Mouse (Mus musculus) heart, adult 10 weeks (tissue): ENCODE results near the gene Siglecg. TPM values are rescaled to one million over a fixed set of nuclear protein-coding genes. Genes with fewer than 3 reads are reported as not detected.

ENCODE experiments used
- polyA plus RNA-seq: library from polyadenylated mRNA; stranded (reverse); fragments of 350-450 nt; fragmentation: Illumina TruSeq; extraction: RNeasy Lipid Tissue Mini Kit (QIAGEN cat#74804); gene quantifications from one replicate; pipeline ENCODE4 v1.2.3, GENCODE M21; 2014; ENCODE audit warnings: low read depth, low replicate concordance

Siglecg gene
- polyA plus RNA-seq, result 0.42 TPM

DNA sequence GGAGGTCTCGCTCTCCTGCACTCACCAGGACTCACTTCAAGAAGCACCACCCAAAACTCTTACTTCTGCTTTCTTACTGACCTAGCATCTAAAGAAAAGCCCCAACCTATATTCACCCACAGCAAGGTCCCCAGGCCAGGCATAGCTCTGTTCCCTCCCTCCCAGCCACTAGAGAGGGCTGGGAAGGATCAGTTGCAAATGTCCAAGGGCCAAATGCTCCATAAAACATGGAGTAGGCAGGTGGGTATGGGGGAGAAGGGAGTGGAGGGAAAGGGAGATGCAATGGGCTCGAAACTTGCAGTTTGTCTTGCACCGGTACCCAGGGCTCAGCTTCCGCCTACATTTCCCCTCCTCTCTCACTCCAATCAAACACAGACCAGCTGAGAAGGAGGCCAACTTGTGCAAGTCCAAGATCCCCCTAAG lies at the start of gene Siglecg:
Gene Siglecg, plus strand, starts transcription at position 74 of the 423 bp plus-strand sequence.

DNA sequence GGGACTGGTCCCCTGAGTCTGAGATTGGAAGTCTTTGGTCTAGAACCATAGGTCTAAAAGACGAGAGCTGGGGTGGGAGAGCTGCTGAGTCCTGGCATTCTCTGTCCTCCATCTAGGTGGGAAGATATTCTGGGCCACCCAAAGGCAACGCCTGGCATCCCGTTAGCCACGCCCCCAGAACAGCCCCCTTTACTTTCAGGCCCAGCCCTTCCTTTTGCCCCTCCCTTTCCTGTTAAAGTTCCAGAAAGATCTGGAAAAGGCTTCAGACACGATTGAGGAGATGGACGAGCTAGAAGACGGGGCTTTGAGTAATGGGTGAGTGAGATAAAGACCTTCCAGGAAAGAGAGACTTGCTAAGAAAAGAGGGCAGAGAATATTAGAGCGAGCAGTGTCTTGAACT lies 19.4 kb downstream of the Siglecg start, which contains the start of gene Lim2:
Gene Lim2, plus strand, starts transcription at position 265 of the 400 bp plus-strand sequence.

DNA sequence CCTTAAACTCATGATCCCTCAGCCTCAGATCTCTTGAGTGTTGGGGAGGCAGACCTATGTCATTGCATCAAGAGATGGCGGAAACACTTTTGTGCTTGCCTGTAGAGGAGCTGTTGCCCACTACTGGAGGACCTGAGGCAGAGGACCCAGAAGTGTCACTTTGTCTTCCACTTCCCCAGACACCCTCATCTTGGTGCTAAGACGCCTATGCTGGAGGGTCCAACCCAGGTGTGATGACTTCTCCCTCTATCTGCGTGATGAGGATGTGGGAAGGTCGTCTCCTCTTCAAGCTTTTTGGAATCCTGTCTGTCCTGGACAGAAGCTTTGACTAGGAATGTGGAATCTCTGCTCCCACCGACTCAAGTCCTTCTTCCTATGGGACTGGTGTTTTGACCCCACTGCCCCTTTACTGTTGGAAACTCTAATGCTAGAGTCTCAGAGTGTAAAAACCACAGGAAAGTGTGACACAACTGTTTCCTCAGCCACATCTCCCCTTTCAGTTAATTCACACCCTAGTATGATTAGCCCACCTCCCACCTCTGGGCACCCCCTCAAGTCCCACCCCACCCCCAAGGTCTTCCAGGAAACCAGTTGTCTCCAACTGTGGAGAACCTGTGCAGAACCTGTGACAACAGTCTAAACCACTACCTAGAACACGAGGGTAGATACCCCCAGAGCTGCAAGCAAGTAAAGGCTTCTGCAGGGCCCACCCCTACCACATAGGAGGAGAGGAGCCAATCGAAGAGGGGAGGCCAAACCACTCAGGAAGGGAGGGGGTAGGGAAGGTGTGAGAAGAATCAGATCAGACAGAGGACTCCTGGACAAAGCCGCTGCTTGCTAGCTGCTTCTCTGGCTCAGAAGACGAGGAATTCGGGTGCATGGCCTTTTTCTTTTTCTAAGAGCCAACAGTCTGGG lies 28.6 kb downstream of the Siglecg start, which contains the start of gene Nkg7:
Gene Nkg7, plus strand, starts transcription at position 733 of the 915 bp plus-strand sequence.

DNA sequence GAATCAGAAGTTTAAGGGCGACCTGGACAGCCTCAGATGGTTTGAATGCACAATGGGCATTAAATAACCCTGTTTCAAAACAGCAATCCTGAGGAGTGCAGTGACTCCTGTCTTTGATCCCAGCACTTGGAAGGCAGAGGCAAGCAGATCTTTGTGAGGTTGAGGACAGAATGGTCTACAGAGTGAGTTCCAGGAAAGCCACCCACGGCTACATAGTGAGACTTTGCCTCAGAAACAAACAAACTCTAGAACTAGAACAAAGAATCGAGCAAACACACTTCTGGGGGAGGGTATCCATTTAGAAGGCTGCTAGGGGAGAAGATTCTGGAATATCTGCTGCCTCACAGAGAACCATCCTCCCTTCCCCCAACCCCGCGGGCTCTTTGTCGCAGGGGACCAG lies 32.5 kb downstream of the Siglecg start, which contains the start of gene Cldnd2:
Gene Cldnd2, plus strand, starts transcription at position 301 of the 400 bp plus-strand sequence.

DNA sequence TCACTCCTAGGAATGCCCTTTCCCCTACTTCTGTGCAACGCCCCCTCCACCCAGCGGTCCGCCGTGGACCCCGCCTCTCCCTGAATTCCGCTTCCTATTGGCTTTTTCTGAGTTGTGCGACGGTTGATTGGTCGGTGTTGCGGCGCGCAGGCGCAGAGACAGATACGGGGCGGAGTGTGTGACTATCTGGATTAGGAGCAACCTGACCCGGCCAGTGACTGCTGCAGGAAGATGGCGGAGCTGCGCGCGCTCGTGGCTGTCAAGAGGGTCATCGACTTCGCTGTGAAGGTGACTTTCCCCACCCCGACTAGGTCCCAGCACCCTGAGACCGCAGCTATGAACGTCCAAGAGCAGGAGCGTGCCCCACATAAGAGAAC lies 35.9 kb downstream of the Siglecg start, which contains the start of the genes Etfb and Gm45233:
Gene Etfb, plus strand, starts transcription at position 167 of the 377 bp plus-strand sequence.
Gene Gm45233, plus strand, starts transcription at position 212 of the 377 bp plus-strand sequence.

DNA sequence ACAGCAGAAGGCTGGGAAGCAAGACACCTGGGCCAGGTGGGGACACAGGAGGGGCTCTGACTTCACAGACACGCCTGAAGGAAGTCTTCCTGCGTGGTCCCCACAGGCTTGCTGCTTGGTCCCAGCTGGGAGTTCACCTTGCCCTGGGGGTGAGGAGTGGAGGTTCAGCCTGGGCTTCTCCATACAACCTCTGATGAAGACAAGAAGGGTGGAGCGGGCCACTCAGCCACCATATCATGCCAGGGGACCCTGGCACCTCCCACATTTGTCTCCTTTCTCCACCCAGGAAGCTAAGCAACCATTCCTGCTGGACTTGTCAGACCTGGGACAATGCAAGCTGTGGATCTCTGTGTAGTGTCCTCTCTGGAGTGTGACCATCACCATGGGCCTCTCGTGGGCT lies 54.8 kb downstream of the Siglecg start, which contains the start of gene Vsig10l:
Gene Vsig10l, plus strand, starts transcription at position 301 of the 400 bp plus-strand sequence.

Other genes with a start within 250 kb of the Siglecg start
- 25.7 TPM for gene Zfp715, start 94.9 kb upstream of the Siglecg start, polyA plus RNA-seq
- not detected for gene Siglecf, start 56.9 kb upstream of the Siglecg start, polyA plus RNA-seq
- gene Lim2, start 19.5 kb downstream of the Siglecg start, polyA plus RNA-seq, result not detected
- not detected for gene Nkg7, start 28.9 kb downstream of the Siglecg start, polyA plus RNA-seq
- not detected for gene Cldnd2, start 32.6 kb downstream of the Siglecg start, polyA plus RNA-seq
- gene Etfb, start 35.9 kb downstream of the Siglecg start, polyA plus RNA-seq, result 1,679 TPM
- gene Gm45233, start 35.9 kb downstream of the Siglecg start, polyA plus RNA-seq, result not detected
- gene Vsig10l, start 54.9 kb downstream of the Siglecg start, polyA plus RNA-seq, result 2.5 TPM
- gene Iglon5, start 81.9 kb downstream of the Siglecg start, polyA plus RNA-seq, result 0.39 TPM
- gene 4931406B18Rik, start 97.7 kb downstream of the Siglecg start, polyA plus RNA-seq, result not detected
- gene Cd33, start 136.2 kb downstream of the Siglecg start, polyA plus RNA-seq, result 1.6 TPM
- 1.1 TPM for gene Zfp658, start 154.1 kb downstream of the Siglecg start, polyA plus RNA-seq
- gene Zfp719, start 171.4 kb downstream of the Siglecg start, polyA plus RNA-seq, result 2.9 TPM
- not detected for gene Zfp819, start 199.0 kb downstream of the Siglecg start, polyA plus RNA-seq
- not detected for gene Ceacam18, start 226.5 kb downstream of the Siglecg start, polyA plus RNA-seq